Mouse (Mus musculus): ENCODE measurements at regions not wholly inside any gene's neighbourhood (a gene's known extent, or its start where the extent isn't known, plus 50 kb on each side); places are given as distances from the start of the nearest gene placed in this dataset.
"Not testable (repeated sequence)": the region's sequence is repeated elsewhere in the genome, so short reads cannot be mapped to it uniquely, and the experiment has no call there.

- DNase-seq: no peak
These were observed 351.5 kb downstream of the Kcnh5 start for GRCm38 (mm10) chr12:74825664-74826063.

GRCm38 (mm10) chr12:74824735-74825494 lies 352.2 kb downstream of the Kcnh5 start:
- DNase-seq: peak; percentile 72

GRCm38 (mm10) chr12:74816181-74816580 lies 361.0 kb downstream of the Kcnh5 start:
- DNase-seq: not testable (repeated sequence)

GRCm38 (mm10) chr12:74808571-74808970 lies 368.6 kb downstream of the Kcnh5 start:
- DNase-seq: not testable (repeated sequence)

- not testable (repeated sequence) for DNase-seq
These were observed 369.2 kb downstream of the Kcnh5 start for GRCm38 (mm10) chr12:74807926-74808325.

- no peak for DNase-seq
These were observed 373.2 kb downstream of the Kcnh5 start for GRCm38 (mm10) chr12:74803740-74804512.

- DNase-seq: peak; percentile 59
These were observed 385.1 kb downstream of the Kcnh5 start for GRCm38 (mm10) chr12:74792036-74792435.

- no peak for DNase-seq
These were observed 414.8 kb downstream of the Kcnh5 start for GRCm38 (mm10) chr12:74762284-74762683.

- peak; percentile 37 for DNase-seq
These were observed 428.9 kb upstream of the Gm11042 start for GRCm38 (mm10) chr12:74745051-74745450.

- no peak for DNase-seq
These were observed 412.7 kb upstream of the Gm11042 start for GRCm38 (mm10) chr12:74728866-74729265.

GRCm38 (mm10) chr12:74679149-74679548 lies 363.0 kb upstream of the Gm11042 start:
- DNase-seq: no peak

GRCm38 (mm10) chr12:74677835-74678234 lies 361.6 kb upstream of the Gm11042 start:
- DNase-seq: no peak

- DNase-seq: no peak
These were observed 342.2 kb upstream of the Gm11042 start for GRCm38 (mm10) chr12:74658406-74658805.

- DNase-seq: no peak
These were observed 340.9 kb upstream of the Gm11042 start for GRCm38 (mm10) chr12:74657036-74657648.

- DNase-seq: no peak
These were observed 335.1 kb upstream of the Gm11042 start for GRCm38 (mm10) chr12:74651256-74651655.

- DNase-seq: no peak
These were observed 316.6 kb upstream of the Gm11042 start for GRCm38 (mm10) chr12:74632827-74633226.

- DNase-seq: peak; percentile 33
These were observed 279.0 kb upstream of the Gm11042 start for GRCm38 (mm10) chr12:74595208-74595607.

- no peak for DNase-seq
These were observed 238.4 kb upstream of the Gm11042 start for GRCm38 (mm10) chr12:74554599-74554998.

- DNase-seq: no peak
These were observed 228.0 kb upstream of the Gm11042 start for GRCm38 (mm10) chr12:74544172-74544571.

- no peak for DNase-seq
These were observed 218.7 kb upstream of the Gm11042 start for GRCm38 (mm10) chr12:74534882-74535281.

GRCm38 (mm10) chr12:74528983-74529566 lies 212.9 kb upstream of the Gm11042 start:
- DNase-seq: no peak

GRCm38 (mm10) chr12:74527190-74527621 lies 211.0 kb upstream of the Gm11042 start:
- DNase-seq: no peak

- no peak for DNase-seq
These were observed 207.8 kb upstream of the Gm11042 start for GRCm38 (mm10) chr12:74523988-74524387.
